Mouse (Mus musculus): ENCODE data around the gene Nck1.

Gene Nck1

GRCm38 (mm10) chr9:100470936-100471604 is 74.9 kb downstream of the Nck1 start:
- DNase-seq (ENCODE audit: low read depth in 1 of 2, low spot score in 2 of 2): no peak

DNA sequence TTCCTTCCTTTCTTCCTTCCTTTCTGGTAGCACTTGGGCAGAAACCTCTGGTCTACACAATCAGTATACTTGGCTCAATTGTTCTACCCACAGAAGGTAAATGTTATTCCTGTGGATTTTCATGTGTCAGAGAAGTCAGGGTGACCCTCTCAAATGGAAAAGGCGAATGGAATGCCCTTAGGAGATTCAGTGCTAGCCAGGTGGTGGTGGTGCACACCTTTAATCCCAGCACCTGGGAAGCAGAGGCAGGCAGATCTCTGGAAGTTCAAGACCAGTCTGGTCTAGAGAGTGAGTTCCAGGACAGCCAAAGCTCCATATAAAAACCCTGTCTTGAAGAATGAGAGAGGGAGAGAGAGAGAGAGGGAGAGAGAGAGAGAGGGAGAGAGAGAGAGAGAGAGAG is 75.7 kb downstream of the Nck1 start:
- no peak for DNase-seq (ENCODE audit: low read depth in 1 of 2, low spot score in 2 of 2)

GRCm38 (mm10) chr9:100469681-100470080 is 76.3 kb downstream of the Nck1 start:
- DNase-seq (ENCODE audit: low read depth in 1 of 2, low spot score in 2 of 2): no peak

GRCm38 (mm10) chr9:100468151-100468550 is 77.8 kb downstream of the Nck1 start:
- no peak for DNase-seq (ENCODE audit: low read depth in 1 of 2, low spot score in 2 of 2)

DNA sequence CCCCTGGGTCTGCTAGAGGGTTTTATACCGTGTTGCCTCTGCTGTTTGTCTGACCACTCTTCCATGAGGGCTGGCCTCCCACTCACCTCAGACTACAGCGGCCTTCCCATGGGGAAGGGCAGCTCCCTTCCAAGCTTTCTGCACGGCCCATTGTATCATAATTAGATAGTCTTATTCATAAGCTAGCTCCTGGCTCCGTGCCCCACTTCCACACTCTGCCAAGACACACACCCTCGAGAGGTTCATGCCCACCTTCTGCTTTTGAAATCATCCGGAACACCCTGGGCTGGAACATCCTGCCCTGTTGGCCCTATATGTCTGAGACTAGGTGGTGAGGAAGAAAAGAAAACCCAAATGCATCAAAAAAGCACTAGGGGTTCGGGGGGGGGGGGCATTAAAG is 78.3 kb downstream of the Nck1 start:
- DNase-seq (ENCODE audit: low read depth in 1 of 2, low spot score in 2 of 2): no peak

DNA sequence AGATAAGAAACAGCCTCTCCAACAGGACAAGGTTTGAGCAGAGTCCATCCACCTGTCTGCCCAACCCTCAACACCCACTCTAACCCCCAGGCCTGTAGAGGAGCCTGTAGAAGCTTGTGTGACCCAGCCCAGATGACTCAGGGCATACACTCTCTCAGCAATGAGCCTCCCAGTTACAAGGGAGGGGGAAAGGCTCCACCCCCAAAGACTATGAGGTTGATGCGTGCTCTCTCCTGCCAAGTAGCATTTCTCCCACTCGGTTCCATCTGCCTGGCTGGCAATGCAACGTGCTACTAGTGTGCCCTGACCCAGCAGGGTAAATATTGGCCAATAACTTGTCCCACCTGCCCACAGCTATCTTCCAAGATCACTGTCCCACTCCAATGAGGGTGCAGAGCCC is 79.2 kb downstream of the Nck1 start:
- DNase-seq (ENCODE audit: low read depth in 1 of 2, low spot score in 2 of 2): no peak

DNA sequence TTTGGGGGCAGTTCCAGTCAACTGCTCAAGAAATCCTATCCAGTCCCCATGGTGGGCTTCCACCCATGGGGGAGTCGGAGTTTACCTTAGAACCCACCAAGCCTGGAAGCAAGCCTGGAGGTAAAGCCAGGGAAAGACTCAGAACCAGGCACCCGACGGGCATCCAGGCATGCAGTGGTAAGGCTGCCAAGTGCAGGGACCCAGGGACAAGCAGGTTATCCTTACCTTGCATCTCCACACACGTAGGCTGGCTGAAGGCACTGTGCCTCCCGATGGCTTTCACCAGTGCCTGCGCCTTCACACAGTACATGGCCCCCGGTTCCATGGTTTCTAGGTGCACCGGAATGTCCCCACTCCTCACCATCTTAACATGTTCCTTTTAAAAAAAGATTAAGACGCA is 79.9 kb downstream of the Nck1 start:
- DNase-seq (ENCODE audit: low read depth in 1 of 2, low spot score in 2 of 2): no peak

- no peak for DNase-seq (ENCODE audit: low read depth in 1 of 2, low spot score in 2 of 2)
Observed at GRCm38 (mm10) chr9:100465380-100465779, 80.6 kb downstream of the Nck1 start.

- DNase-seq (ENCODE audit: low read depth in 1 of 2, low spot score in 2 of 2): no peak
Observed at GRCm38 (mm10) chr9:100463771-100464170, 82.2 kb downstream of the Nck1 start.

DNA sequence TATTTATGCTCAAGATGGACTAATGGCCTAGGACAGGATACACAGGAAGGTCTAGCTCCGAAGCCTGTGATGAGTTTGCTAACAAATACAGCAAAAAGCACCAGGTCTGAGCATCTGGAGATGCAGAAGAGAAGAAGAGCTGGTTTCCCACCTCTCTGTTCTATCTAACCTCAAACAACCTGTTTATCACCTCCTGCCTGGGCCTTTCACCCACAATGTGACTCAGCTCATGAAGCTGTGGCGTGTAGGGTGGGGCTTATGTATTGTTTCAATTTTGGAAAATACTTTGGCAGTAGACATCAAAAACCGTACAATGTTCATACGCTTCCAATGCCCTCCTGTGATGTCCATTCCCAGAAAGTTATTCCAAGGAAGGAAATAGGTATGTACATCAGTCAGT is 83.8 kb downstream of the Nck1 start:
- no peak for DNase-seq (ENCODE audit: low read depth in 1 of 2, low spot score in 2 of 2)

DNA sequence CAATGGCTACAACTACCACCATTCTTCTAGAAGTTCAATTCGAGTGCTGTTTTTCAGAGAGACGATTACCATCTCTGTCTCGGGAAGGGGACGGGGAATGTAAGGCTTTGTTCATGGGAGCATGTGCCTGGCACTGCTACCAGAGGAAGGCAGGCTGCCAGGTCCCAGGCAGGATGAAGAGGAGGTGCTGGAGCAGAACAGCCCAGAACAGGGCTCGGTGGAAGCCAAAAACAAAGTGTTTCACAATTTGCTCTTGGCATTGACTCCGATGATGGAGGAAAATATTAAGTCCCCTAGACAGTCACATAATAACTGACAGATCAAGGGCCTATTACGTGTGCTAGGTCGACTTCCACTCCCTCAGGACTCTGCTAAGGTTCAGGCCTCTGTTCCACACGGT is 84.3 kb downstream of the Nck1 start:
- DNase-seq (ENCODE audit: low read depth in 1 of 2, low spot score in 2 of 2): no peak

- DNase-seq (ENCODE audit: low read depth in 1 of 2, low spot score in 2 of 2): no peak
Observed at GRCm38 (mm10) chr9:100460203-100460602, 85.7 kb downstream of the Nck1 start.

DNA sequence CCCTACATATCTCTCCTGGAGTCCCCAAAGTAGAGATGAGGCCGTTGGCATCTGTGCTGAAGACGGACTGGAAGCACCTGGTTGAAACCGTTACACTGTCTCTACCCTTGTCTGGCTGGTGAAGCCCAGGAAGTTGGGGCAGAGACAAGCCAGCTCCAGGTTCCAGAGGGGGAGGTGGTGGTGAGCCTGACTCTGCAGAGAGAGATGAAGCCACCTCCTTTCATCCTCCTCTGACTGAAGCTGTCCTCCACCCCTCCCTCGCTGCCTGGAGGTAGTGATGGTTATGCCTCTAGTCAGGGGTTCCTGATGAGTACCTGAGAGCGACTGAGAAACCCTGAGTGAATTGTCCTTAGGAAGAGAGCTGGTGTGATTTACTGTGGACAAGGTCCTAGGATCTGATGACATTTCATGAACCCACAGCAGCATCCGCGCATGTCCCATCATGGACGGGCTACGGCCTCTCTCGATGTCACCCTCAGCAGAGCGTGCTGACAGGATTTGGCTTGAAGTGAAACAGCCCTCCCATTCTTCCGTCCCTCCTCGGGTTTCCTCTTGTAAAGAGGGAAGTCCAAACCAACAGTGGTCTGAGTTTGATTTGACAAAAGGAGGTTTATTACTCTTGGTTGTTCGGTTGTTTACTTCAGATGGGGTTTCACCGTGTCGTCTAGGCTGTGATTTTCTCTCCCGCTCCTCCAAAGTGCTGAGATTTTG is 87.8 kb downstream of the Nck1 start:
- no peak for DNase-seq (ENCODE audit: low read depth in 1 of 2, low spot score in 2 of 2)

DNA sequence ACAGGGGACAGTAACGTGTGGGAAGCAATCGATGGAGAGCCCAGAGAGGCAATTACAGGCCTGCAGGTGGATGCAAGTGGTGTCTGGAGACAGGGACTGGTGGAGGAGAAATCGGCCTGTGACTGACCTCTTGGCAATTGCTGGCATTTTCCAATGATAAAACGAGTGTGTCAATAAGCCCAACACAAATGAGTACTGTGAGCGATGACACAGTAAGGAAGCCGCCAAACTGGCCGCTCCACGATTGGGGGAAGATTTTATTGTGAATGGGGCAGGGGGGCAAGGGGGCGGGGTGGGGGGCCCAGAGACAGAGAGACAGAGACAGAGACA is 91.3 kb downstream of the Nck1 start:
- no peak for DNase-seq (ENCODE audit: low read depth in 1 of 2, low spot score in 2 of 2)

GRCm38 (mm10) chr9:100453944-100454663 is 91.8 kb downstream of the Nck1 start:
- peak; percentile 17 to 36 for DNase-seq (ENCODE audit: low read depth in 1 of 2, low spot score in 2 of 2)

DNA sequence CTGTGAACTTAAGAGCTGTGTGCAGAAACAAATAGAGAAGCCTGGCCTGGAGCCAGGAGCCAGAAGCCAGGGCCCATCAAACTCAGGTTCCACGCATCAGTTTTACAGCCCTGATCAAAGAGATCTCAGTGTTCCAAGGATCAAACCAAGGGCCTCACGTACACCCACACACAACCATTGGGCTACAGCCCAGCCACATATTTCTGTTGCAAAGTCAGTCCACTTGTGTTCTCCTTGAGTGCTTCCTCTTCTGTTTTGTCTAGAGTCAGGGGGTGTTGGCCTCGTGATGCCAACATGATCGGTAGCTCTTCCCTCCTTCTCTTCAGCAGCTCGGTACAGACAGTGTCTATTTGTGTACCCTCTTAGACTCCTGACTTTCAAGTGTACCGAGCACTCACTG is 93.5 kb downstream of the Nck1 start:
- no peak for DNase-seq (ENCODE audit: low read depth in 1 of 2, low spot score in 2 of 2)

DNA sequence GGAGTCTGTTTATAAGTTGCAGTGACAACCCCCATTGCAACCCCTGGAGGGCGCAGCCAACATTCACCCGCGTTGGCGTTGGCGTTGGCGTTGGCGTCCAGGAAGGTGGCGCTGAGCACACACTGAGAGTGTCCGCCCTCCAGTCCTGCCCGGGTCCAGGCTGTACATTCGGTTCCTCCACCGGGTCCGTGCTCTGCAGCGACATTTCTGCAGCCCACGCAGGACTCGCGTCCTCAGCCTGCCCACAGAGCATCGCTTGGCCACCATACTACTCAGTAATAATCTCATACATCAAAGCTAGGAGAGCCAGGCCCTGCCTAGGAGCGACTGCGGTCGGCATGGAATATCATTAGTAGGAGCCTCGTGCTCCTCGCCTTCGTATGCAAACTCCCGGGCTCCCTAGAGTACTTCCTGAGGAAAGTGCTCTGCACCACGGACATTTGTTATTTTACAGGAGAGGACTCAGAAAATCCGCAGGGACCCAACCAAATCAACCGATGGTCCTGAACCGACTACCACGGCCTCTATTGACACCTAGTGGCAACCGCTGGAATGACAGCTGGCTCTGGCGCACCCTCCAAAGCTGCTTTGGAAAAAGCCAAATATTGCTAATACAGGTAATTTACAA is 99.8 kb downstream of the Nck1 start:
- DNase-seq (ENCODE audit: low read depth in 1 of 2, low spot score in 2 of 2): peak in 1 of 2 experiments; percentile 46

Measured in monocyte, adult 2 months (primary cell).